In genomic region chr9:21163086-21164050, GRCm38 (mm10) we compare ENCODE assay signal across 9 mouse cellular contexts. TPM values are rescaled to one million over a fixed set of nuclear protein-coding genes. Genes with fewer than 3 reads are reported as not detected.
DNase-seq lines count a peak whose midpoint lies in the region; ATAC-seq and TF ChIP-seq lines count a peak whose summit lies in the region.
"Had no signal": no experiment of that assay in that cellular context is flagged by ENCODE, and none has a peak within 500 bp of the region (broad histone marks: within the 10 kb centered on the region; RNA-seq: fewer than 3 reads in every experiment).

No protein-coding gene starts in this region.

- DNase-seq in cerebellum, adult 11-12 months, result peak; percentile 34
- DNase-seq in cerebellum, adult 18-20 months, result no peak
- no peak for DNase-seq in layer of hippocampus, adult 2 months (ENCODE audit: low spot score in 2 of 2)
- DNase-seq in layer of hippocampus, postnatal 14 days (ENCODE audit: low spot score in 2 of 2), result no peak
- no peak for DNase-seq in embryonic facial prominence, embryonic 14.5 days (ENCODE audit: low spot score)
- no peak for DNase-seq in spleen, postnatal 4 days (ENCODE audit: low spot score in 2 of 2)
- no peak for DNase-seq in urinary bladder, postnatal 4 days (ENCODE audit: low spot score in 2 of 2)

- peak overlapping the region; percentile 35; the same call in 1 of the 2 replicates for H3K4me3 ChIP-seq in layer of hippocampus, adult 2 months
- H3K4me3 ChIP-seq in embryonic facial prominence, embryonic 14.5 days (ENCODE audit: low read depth, low read length), result peak overlapping the region; percentile 28; the same call in 1 of the 2 replicates
- H3K4me3 ChIP-seq in neural tube, embryonic 15.5 days (replicated peaks), result peak overlapping the region; percentile 42; the same call in 1 of the 2 replicates

- H3K27me3 ChIP-seq in embryonic facial prominence, embryonic 14.5 days (replicated peaks; ENCODE audit: control insufficient read depth, insufficient read depth, low read length), result peaks cover 51% of the 10 kb centered on the region
- peaks cover 61% of the 10 kb centered on the region for H3K27me3 ChIP-seq in neural tube, embryonic 15.5 days (replicated peaks)

- peak overlapping the region; percentile 96; the same call in 1 of the 2 replicates for H3K27ac ChIP-seq in layer of hippocampus, adult 2 months
- H3K27ac ChIP-seq in embryonic facial prominence, embryonic 14.5 days (replicated peaks; ENCODE audit: low read depth, low read length), result no peak overlapping the region
- H3K27ac ChIP-seq in neural tube, embryonic 15.5 days (replicated peaks), result no peak overlapping the region
- H3K27ac ChIP-seq: macrophage had no signal

- H3K4me1 ChIP-seq in embryonic facial prominence, embryonic 14.5 days (ENCODE audit: control insufficient read depth, insufficient read depth, low read length), result peaks cover 24% of the 10 kb centered on the region
- peaks cover 53% of the 10 kb centered on the region for H3K4me1 ChIP-seq in neural tube, embryonic 15.5 days

- 35% methylated on average over 11 of the region's 11 CpGs for WGBS in embryonic facial prominence, embryonic 14.5 days
- WGBS in neural tube, embryonic 15.5 days, result 39% methylated on average over 11 of the region's 11 CpGs

- peak overlapping the region; percentile 97; the same call in 1 of the 2 replicates for H3K4me2 ChIP-seq in embryonic facial prominence, embryonic 14.5 days (ENCODE audit: low read depth, low read length)
- H3K4me2 ChIP-seq in neural tube, embryonic 15.5 days, result peak overlapping the region; percentile 81

- TF ChIP-seq CTCF in layer of hippocampus, adult 2 months (conservative IDR thresholded peaks at IDR 0.05), result no peak

- H3K9ac ChIP-seq in embryonic facial prominence, embryonic 14.5 days (ENCODE audit: low read depth, low read length), result no peak overlapping the region
- no peak overlapping the region for H3K9ac ChIP-seq in neural tube, embryonic 15.5 days (replicated peaks)

- no peaks in the 10 kb centered on the region for H3K36me3 ChIP-seq in embryonic facial prominence, embryonic 14.5 days (ENCODE audit: control insufficient read depth, insufficient read depth, low read length)
- H3K36me3 ChIP-seq in neural tube, embryonic 15.5 days, result no peaks in the 10 kb centered on the region

- no peaks in the 10 kb centered on the region for H3K9me3 ChIP-seq in embryonic facial prominence, embryonic 14.5 days (ENCODE audit: control insufficient read depth, low read length)
- no peaks in the 10 kb centered on the region for H3K9me3 ChIP-seq in neural tube, embryonic 15.5 days (replicated peaks)

- ATAC-seq in embryonic facial prominence, embryonic 14.5 days (ENCODE audit: low read depth), result no peak
- ATAC-seq in neural tube, embryonic 15.5 days (ENCODE audit: low FRiP score), result no peak

RNA-seq across cellular contexts. Expression of gene Pde4a, which starts 2.1 kb away (rescaled TPM):
- total RNA-seq in layer of hippocampus, adult 2 months (2021), result 10 to 100 TPM; 86.6 to 89.3 TPM
- 10 to 100 TPM; 63.8 to 69.9 TPM for total RNA-seq in layer of hippocampus, postnatal 14 days (2021)
- 6.2 and 6.9 TPM in 2 replicates for polyA plus RNA-seq in embryonic facial prominence, embryonic 14.5 days (2014; fragmentation: Nextera tagmentation; extraction: Ambion mirVana)
- polyA plus RNA-seq in neural tube, embryonic 15.5 days (2015; fragmentation: Nextera tagmentation; extraction: Ambion mirVana), result 37.4 and 42.1 TPM in 2 replicates

RNA-seq across cellular contexts. Expression of gene Cdc37, which starts 13.6 kb away (rescaled TPM):
- total RNA-seq in layer of hippocampus, adult 2 months (2021), result 100 to 1,000 TPM; 144 to 150 TPM
- total RNA-seq in layer of hippocampus, postnatal 14 days (2021), result 100 to 1,000 TPM; 129 to 136 TPM
- polyA plus RNA-seq in embryonic facial prominence, embryonic 14.5 days (2014; fragmentation: Nextera tagmentation; extraction: Ambion mirVana), result 259 and 298 TPM in 2 replicates
- polyA plus RNA-seq in neural tube, embryonic 15.5 days (2015; fragmentation: Nextera tagmentation; extraction: Ambion mirVana), result 199 and 230 TPM in 2 replicates

RNA-seq across cellular contexts. Expression of gene Tyk2, which starts 32.3 kb away (rescaled TPM):
- total RNA-seq in layer of hippocampus, adult 2 months (2021), result 10 to 100 TPM; 16.8 to 21.5 TPM
- 10 to 100 TPM; 14.2 to 14.3 TPM for total RNA-seq in layer of hippocampus, postnatal 14 days (2021)
- 9.8 and 11.6 TPM in 2 replicates for polyA plus RNA-seq in embryonic facial prominence, embryonic 14.5 days (2014; fragmentation: Nextera tagmentation; extraction: Ambion mirVana)
- 9.9 and 12.4 TPM in 2 replicates for polyA plus RNA-seq in neural tube, embryonic 15.5 days (2015; fragmentation: Nextera tagmentation; extraction: Ambion mirVana)
